Mouse (Mus musculus): ENCODE results near the gene Spef1. TPM values are rescaled to one million over a fixed set of nuclear protein-coding genes. Genes with fewer than 3 reads are reported as not detected.

Spef1 gene
- polyA plus RNA-seq, 1 experiment from 2014 or later: 2.5 TPM

GRCm38 (mm10) chr2:131127161-131127730 is 59.8 kb downstream of the Spef1 start, which contains the start of gene Hspa12b:
Gene Hspa12b, plus strand, starts transcription at chr2:131127280.
- Histone ChIP-seq H3K27ac (replicated peaks) (peak within 1 kb of the TSS; percentile 81), H3K4me3 (ENCODE audit: low read depth, low read length) (peak within 1 kb of the TSS; percentile 62), H3K27me3 (ENCODE audit: control insufficient read depth, insufficient read depth, low read length) (no peaks in the 10 kb centered on the region), H3K9ac (ENCODE audit: low read length) (peak within 1 kb of the TSS; percentile 80), H3K9me3 (ENCODE audit: control insufficient read depth, low read length) (no peaks in the 10 kb centered on the region), H3K36me3 (ENCODE audit: control insufficient read depth, insufficient read depth, low read length) (no peaks in the 10 kb centered on the region), H3K4me2 (replicated peaks; ENCODE audit: low read depth) (peak within 1 kb of the TSS; percentile 75), H3K4me1 (replicated peaks; ENCODE audit: control insufficient read depth, insufficient read depth) (peaks cover 6% of the 10 kb centered on the region; the same call in 1 of the 2 replicates)
- 2% methylated on average over 28 of the region's 28 CpGs for WGBS
- ATAC-seq (ENCODE audit: low FRiP score, low TSS enrichment) (peak; percentile 78), DNase-seq (ENCODE audit: low spot score) (peak; percentile 67)
- no peak for TF ChIP-seq EP300 (optimal IDR thresholded peaks at IDR 0.05)
- no peak for TF ChIP-seq CTCF (IDR thresholded peaks at IDR 0.05; ENCODE audit: low read depth)

GRCm38 (mm10) chr2:131125964-131126815 is 60.9 kb downstream of the Spef1 start:
- Histone ChIP-seq H3K4me2 (replicated peaks; ENCODE audit: low read depth) (no peak overlapping the region), H3K36me3 (ENCODE audit: control insufficient read depth, insufficient read depth, low read length) (no peaks in the 10 kb centered on the region), H3K4me1 (replicated peaks; ENCODE audit: control insufficient read depth, insufficient read depth) (peaks cover 6% of the 10 kb centered on the region; the same call in 1 of the 2 replicates), H3K9ac (ENCODE audit: low read length) (no peak overlapping the region; the same call in 1 of the 2 replicates), H3K27me3 (ENCODE audit: control insufficient read depth, insufficient read depth, low read length) (no peaks in the 10 kb centered on the region), H3K4me3 (ENCODE audit: low read depth, low read length) (no peak overlapping the region), H3K27ac (replicated peaks) (peak overlapping the region; percentile 81), H3K9me3 (ENCODE audit: control insufficient read depth, low read length) (no peaks in the 10 kb centered on the region)
- 61% methylated on average over 9 of the region's 9 CpGs for WGBS
- ATAC-seq (ENCODE audit: low FRiP score, low TSS enrichment): no peak
- no peak for DNase-seq (ENCODE audit: low spot score)
- no peak for TF ChIP-seq CTCF (IDR thresholded peaks at IDR 0.05; ENCODE audit: low read depth)
- TF ChIP-seq EP300 (optimal IDR thresholded peaks at IDR 0.05): no peak

GRCm38 (mm10) chr2:131125157-131125963 is 61.7 kb downstream of the Spef1 start:
- no peaks in the 10 kb centered on the region for H3K27me3 ChIP-seq (ENCODE audit: control insufficient read depth, insufficient read depth, low read length)
- ATAC-seq (ENCODE audit: low FRiP score, low TSS enrichment) (no peak), DNase-seq (ENCODE audit: low spot score) (no peak)
- H3K9ac ChIP-seq (ENCODE audit: low read length): no peak overlapping the region
- H3K27ac ChIP-seq (replicated peaks): no peak overlapping the region
- no peak for TF ChIP-seq EP300 (optimal IDR thresholded peaks at IDR 0.05)
- no peak for TF ChIP-seq CTCF (IDR thresholded peaks at IDR 0.05; ENCODE audit: low read depth)
- WGBS: 95% methylated on average over 9 of the region's 9 CpGs
- H3K4me1 ChIP-seq (replicated peaks; ENCODE audit: control insufficient read depth, insufficient read depth): peaks cover 6% of the 10 kb centered on the region; the same call in 1 of the 2 replicates
- no peak overlapping the region for H3K4me2 ChIP-seq (replicated peaks; ENCODE audit: low read depth)
- H3K36me3 ChIP-seq (ENCODE audit: control insufficient read depth, insufficient read depth, low read length): no peaks in the 10 kb centered on the region
- H3K4me3 ChIP-seq (ENCODE audit: low read depth, low read length): no peak overlapping the region
- H3K9me3 ChIP-seq (ENCODE audit: control insufficient read depth, low read length): no peaks in the 10 kb centered on the region

GRCm38 (mm10) chr2:131124166-131124565 is 62.9 kb downstream of the Spef1 start:
- no peak overlapping the region for H3K4me3 ChIP-seq (ENCODE audit: low read depth, low read length)
- no peak overlapping the region for H3K4me2 ChIP-seq (replicated peaks; ENCODE audit: low read depth)
- no peaks in the 10 kb centered on the region for H3K9me3 ChIP-seq (ENCODE audit: control insufficient read depth, low read length)
- no peaks in the 10 kb centered on the region for H3K36me3 ChIP-seq (ENCODE audit: control insufficient read depth, insufficient read depth, low read length)
- H3K27me3 ChIP-seq (ENCODE audit: control insufficient read depth, insufficient read depth, low read length): no peaks in the 10 kb centered on the region
- WGBS: 69% methylated on average over 3 of the region's 3 CpGs
- H3K27ac ChIP-seq (replicated peaks): no peak overlapping the region
- no peak for ATAC-seq (ENCODE audit: low FRiP score, low TSS enrichment)
- no peak overlapping the region for H3K9ac ChIP-seq (ENCODE audit: low read length)
- no peak for TF ChIP-seq CTCF (IDR thresholded peaks at IDR 0.05; ENCODE audit: low read depth)
- no peak for TF ChIP-seq EP300 (optimal IDR thresholded peaks at IDR 0.05)
- DNase-seq (ENCODE audit: low spot score): peak; percentile 9
- H3K4me1 ChIP-seq (replicated peaks; ENCODE audit: control insufficient read depth, insufficient read depth): peaks cover 6% of the 10 kb centered on the region; the same call in 1 of the 2 replicates

Other genes starting within 250 kb of the Spef1 start
- gene Gfra4, start 144.2 kb downstream of the Spef1 start, polyA plus RNA-seq (2015; fragmentation: Nextera tagmentation; extraction: Ambion mirVana): 10.1 and 10.3 TPM in 2 replicates
- gene Adam33, start 123.5 kb downstream of the Spef1 start, polyA plus RNA-seq (2015; fragmentation: Nextera tagmentation; extraction: Ambion mirVana): 8.2 and 8.7 TPM in 2 replicates
- 0.34 and 0.38 TPM in 2 replicates for gene Siglec1, start 100.5 kb downstream of the Spef1 start, polyA plus RNA-seq (2015; fragmentation: Nextera tagmentation; extraction: Ambion mirVana)
- 4.2 TPM in 2 replicates for gene Hspa12b, start 60.0 kb downstream of the Spef1 start, polyA plus RNA-seq (2015; fragmentation: Nextera tagmentation; extraction: Ambion mirVana)
- not detected in 2 replicates for gene Gm11037, start 53.8 kb downstream of the Spef1 start, polyA plus RNA-seq (2015; fragmentation: Nextera tagmentation; extraction: Ambion mirVana)
- 42.6 and 43.6 TPM in 2 replicates for gene 1700037H04Rik, start 27.2 kb downstream of the Spef1 start, polyA plus RNA-seq (2015; fragmentation: Nextera tagmentation; extraction: Ambion mirVana)
- 12.2 and 13.9 TPM in 2 replicates for gene Cenpb, start 7.2 kb downstream of the Spef1 start, polyA plus RNA-seq (2015; fragmentation: Nextera tagmentation; extraction: Ambion mirVana)
- gene Cdc25b, start 333 bp downstream of the Spef1 start, polyA plus RNA-seq (2015; fragmentation: Nextera tagmentation; extraction: Ambion mirVana): 38.7 and 39.5 TPM in 2 replicates
- 22.0 and 24.6 TPM in 2 replicates for gene Ap5s1, start 19.8 kb upstream of the Spef1 start, polyA plus RNA-seq (2015; fragmentation: Nextera tagmentation; extraction: Ambion mirVana)
- gene Mavs, start 46.8 kb upstream of the Spef1 start, polyA plus RNA-seq (2015; fragmentation: Nextera tagmentation; extraction: Ambion mirVana): 14.7 and 17.3 TPM in 2 replicates
- 28.3 and 32.4 TPM in 2 replicates for gene Pank2, start 75.2 kb upstream of the Spef1 start, polyA plus RNA-seq (2015; fragmentation: Nextera tagmentation; extraction: Ambion mirVana)
- gene Rnf24, start 165.6 kb upstream of the Spef1 start, polyA plus RNA-seq (2015; fragmentation: Nextera tagmentation; extraction: Ambion mirVana): 1.2 and 1.3 TPM in 2 replicates

Measured in stomach, postnatal 0 days (tissue).